Mouse (Mus musculus) WW6 (cell line): ENCODE data around the gene Myzap.
"Not testable (repeated sequence)": the region's sequence is repeated elsewhere in the genome, so short reads cannot be mapped to it uniquely, and the experiment has no call there.

ENCODE experiments used
- DNase-seq: peaks from one replicate; pipeline ENCODE4 v3.0.0-alpha.2; 2013; ENCODE audit warnings: low read depth, low spot score

Gene Myzap

DNA sequence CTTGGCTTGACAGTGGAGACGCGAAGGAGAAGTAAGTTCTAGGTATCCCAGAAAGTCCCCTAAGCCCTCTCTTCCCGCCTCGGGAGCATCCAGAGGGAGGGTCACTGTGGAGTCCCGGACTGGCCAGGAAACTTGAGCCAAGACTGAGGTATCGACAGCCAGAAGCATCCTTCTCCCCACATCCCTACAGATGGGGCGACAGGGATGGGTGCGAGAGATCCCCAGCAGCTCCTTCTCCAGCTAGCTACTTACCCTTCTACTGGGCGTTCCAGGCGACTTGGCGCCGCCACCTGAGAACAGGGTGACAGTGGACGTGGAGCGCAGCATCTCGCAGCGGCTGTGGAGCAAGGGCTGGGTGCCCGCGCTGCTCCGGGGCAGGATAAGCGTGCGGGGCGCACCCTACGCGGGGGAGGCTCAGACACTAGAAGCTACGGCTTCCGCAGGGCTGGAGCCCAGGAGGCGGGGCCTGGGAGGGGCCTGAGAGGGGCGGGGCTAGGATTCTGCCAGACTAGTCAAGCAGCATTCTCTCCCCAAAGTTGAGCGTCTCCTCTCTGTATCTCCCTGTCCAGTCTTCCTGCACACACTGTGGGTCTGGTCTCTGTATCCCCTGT, at the start of gene Myzap:
TSS of gene Myzap (minus strand) at position 423 of the 611 bp plus-strand sequence.
- DNase-seq = peak; percentile 43

DNA sequence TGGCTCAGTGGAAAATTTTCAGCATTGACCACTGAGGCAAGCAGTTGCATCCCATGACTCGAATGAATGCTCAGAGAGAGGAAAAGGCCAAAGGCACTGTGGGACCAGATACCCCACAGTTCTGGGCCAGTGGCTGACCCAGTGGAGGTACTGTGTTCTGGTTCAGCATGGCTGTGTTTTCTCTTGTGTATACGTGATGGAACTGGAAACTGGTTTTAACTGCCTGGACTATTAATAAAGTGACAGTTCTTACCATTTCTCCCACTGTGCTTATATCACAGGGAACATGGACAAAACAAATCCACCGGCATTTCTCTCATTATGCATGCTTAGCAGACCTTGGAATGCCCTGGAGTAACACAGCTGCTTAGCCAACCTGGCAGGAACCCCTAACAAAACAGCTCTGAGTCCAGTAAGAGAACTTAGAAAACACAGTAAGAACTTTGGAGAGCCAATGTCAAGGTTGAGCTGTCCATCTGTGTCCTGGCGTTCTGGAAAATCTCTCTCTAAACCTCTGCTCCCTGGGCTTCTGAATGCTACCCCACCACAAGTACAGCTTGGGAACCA, 48.3 kb upstream of the Myzap start:
- no peak for DNase-seq

DNA sequence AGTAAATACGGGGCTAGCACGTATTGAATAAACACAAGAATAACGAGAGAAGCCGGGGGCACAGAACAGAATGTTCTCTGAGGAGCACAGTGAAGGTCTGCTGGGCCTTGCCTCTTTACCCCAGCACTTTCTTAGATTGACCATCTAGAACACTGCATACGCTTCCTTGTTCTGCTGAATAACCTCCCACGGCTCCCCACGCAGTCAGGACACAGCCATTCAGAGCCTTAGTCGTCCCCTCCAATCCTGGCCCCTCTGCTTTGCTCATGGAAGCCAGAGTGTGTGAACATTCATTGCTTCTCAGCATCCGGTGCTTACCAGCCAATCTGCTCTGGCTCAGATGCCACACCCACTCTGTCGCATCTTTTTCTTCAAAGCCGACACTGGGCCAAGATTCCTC, 46.0 kb upstream of the Myzap start:
- DNase-seq = no peak

- no peak for DNase-seq
Observed at GRCm38 (mm10) chr9:71636854-71637253, 44.7 kb upstream of the Myzap start.

GRCm38 (mm10) chr9:71635627-71636026, 43.5 kb upstream of the Myzap start:
- DNase-seq = no peak

DNA sequence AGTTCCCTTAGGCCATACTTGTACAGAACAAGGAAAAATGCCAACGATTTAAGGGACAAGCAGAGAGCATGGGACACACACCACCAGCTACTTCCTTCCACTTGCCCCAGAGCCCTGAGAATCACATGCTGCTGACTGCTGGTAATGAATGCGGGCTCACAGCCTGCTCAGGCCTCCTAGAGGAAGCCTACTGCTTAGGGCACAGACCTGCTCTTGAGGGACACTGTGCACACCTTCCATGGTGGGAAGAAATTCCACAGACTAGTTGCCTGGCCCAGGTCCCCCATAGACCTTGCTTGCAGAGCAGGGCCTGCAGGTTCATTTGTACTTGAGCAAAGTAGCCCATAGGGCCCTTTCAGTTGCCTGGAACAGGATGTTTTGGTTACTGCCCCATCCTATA, 42.8 kb upstream of the Myzap start:
- no peak for DNase-seq

DNA sequence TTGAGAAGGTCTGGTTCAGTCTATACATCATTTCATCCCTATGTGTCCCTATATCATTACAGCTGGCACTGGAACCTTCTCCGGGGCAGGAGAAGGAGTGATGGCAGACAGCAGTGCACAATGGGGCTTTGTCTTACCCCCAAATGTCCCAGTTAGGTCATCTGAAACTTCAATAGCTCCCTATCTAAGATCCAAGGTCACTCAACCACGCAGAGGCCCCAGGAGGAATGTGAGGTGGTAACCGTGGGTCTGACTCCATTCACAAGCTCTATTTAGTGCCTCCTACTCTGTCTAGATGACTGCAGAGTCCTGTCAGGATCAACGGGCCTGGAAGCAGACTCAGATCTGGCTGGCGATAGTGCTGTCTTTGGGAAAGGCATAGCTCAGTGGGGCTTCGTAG, 36.8 kb upstream of the Myzap start:
- DNase-seq = no peak

- DNase-seq = no peak
Observed at GRCm38 (mm10) chr9:71628286-71628685, 36.1 kb upstream of the Myzap start.

- no peak for DNase-seq
Observed at GRCm38 (mm10) chr9:71625961-71626360, 33.8 kb upstream of the Myzap start.

DNA sequence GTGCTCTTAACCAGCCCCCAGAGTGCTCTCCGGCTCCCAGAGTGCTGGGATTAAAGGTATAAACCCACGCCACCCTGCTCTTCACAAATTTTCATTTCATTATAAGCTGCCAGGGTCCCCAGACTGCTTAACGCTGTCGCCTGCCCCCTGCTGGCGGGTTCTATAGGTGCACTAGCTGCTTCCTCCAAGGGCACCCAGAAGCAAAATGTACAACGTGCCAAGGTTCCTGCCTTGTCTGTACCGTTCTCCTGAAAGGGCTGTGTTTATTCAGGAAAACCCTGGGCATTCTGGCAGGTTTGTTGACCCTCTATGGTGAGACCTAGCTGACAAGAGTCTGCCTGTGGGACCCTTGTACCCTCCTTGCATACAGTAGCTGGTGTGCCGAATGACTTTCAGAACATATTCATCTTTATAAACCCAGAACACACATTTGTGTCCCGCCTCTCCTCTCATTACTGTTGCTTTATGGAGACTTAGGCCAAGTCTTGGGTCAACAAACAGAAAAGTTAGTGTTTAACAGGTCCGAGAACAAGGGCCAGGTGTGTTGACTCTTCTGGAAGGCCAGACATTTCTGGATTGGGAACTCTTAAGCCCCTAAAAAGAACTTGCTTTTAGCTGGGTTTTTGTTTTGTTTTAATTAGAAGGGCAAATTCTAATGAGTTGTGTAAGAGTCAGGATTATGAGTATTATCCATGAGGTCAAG, 32.8 kb upstream of the Myzap start:
- no peak for DNase-seq

DNA sequence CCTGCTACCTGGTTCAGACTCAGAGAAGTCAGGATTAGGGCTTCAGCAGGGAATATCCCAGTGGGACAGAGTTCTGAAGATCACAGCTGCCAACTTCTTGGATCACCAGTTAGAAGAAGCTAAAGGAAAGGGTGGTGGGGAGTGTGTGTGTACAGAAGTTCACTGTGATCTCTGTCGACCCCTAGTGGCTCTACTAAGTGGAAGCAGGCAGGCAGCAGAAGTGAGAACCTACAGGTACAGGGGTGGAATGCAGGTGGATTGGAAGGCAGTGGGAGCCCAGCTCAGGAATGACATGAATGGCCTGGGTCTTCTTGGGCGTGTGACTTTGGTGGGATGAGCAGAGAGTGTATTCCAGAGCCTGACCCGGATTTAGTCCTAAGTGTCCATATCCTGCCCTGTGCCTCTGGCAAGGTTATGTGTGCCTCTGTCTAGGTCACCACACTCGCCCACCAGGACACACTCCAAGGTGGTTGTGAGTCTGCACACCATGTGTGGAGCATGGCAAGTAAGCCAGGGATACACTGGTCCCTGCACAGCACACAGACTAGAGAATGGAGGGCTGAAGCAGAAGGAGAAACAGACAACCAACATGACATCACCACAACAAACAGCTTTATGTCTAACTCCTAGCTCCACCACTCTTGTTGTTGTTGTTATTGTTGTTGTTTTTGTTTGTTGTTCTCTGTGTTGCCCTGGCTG, 31.9 kb upstream of the Myzap start:
- DNase-seq = no peak

DNA sequence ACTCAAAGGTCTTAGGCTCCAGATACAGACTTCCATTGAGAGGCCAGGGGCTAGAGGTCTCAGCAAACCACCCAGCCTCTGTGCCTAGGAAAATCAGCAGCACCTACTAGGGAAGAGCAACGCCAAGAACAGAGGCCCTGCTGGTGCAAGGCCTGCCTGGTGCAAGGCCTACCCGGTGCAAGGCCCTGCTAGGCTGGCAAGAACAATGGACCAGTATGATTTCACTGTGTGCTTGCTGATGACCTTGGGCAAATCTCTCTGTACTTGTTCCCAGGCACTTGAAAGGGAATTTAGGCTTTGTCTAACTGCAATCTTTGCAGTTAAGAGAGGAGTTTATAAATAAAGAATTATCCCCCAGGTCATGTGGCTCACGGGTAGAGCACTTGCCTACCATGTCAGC, 30.4 kb upstream of the Myzap start:
- DNase-seq = no peak

DNA sequence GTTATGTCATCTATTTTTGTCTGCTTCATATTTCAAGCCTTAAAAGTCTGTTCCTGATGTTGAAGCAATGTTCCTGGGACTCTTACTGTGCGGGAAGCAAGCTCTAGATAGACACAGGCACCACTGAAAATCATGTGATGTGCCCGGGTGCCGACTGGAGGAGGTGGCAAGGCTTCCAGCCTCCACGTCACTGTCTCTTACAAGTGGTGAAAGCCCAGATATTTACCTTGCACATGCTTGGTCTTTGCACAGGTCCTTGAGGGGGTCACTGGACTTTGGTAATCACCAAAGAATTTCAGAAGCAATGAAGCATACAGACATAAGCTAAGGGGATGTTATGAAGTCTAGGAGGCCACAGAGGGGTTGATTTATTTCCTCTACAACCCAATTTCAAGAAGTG, 29.8 kb upstream of the Myzap start:
- DNase-seq = no peak

GRCm38 (mm10) chr9:71620116-71620515, 28.0 kb upstream of the Myzap start:
- not testable (repeated sequence) for DNase-seq

DNA sequence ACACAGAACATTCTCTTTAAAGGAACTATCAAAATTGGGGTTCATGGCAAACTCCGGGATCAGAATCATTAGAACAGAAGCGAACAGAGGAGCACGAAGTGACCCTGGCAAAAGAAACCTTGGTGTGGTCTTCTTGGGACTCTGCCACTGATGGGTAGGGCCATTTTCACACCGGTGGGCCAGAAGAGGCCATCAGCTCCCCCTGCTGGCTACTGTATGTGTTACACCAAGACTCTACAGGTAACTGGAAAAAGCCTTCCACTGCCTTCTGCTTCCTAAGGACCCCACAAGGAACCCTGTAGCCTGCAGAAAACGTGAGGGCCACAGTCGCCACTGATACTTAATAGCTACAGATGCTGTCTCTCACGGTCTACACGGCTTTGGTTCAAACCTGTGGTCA, 25.2 kb upstream of the Myzap start:
- no peak for DNase-seq

DNA sequence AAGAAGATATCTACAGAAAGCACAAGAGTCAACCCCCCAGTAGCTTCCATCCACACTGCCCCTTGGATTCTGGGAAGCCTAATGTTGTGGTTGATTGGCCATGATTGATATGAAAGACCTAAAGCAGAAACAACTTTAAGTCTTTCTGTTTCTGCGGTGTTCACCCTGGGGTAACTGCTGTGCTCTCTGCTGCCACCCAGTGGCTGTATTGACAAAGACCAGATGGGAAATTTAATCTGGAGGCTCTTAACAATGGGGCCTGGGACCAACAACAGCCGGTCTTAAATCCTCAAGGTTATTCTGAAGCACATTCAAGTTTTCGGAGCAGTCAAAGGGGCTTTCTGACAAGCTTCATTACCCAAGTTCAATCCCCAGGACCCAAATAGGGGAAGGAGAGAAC, 24.0 kb upstream of the Myzap start:
- DNase-seq = no peak

DNA sequence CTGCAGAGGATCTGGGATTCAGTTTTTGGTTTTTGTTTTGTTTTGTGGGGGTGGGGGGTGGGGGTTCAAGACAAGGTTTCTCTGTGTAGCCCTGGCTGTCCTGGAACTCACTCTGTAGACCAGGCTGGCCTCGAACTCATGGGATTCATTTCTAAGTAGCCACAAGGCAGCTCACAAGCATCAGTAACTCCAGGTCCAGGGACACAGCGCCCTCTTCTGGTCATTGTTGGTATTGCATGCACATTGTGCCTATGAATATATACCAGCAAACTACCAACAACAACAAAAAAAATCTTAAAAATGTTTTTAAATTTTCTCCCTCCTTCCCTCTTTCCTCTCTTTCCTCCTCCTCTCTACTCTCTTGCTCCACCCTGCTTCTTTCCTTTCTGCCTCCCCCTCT, 22.5 kb upstream of the Myzap start:
- DNase-seq = no peak

GRCm38 (mm10) chr9:71612981-71613380, 20.8 kb upstream of the Myzap start:
- DNase-seq = no peak

- no peak for DNase-seq
Observed at GRCm38 (mm10) chr9:71611876-71612275, 19.7 kb upstream of the Myzap start.

DNA sequence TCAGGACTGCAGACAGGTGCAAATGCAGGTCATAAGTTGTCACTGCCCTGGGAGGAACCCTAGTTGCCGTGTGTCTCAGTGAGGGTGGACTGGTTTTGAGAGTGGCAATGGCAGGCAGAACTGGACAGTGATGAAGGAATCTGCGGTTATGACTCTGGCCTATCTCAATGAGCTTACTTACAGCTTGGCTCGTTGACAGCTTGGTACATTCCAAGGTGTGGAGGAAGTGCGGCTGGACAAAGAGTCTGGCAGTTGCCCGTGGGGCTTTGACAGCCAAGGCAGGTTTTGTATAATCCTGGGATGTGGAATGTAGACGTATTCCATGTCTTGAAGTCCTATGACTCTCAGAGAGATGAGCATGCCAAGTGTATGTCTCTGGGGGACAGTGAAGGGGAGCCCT, 16.9 kb upstream of the Myzap start:
- no peak for DNase-seq

GRCm38 (mm10) chr9:71606296-71607057, 14.3 kb upstream of the Myzap start:
- DNase-seq = no peak
